Mouse (Mus musculus) 416B (cell line): ENCODE data around the gene Hist1h2af.
A peak's percentile ranks its signal among the peaks of the same experiment; 100 is the strongest.
"Not testable (repeated sequence)": the region's sequence is repeated elsewhere in the genome, so short reads cannot be mapped to it uniquely, and the experiment has no call there.

ENCODE experiments used
- DNase-seq: peaks from one replicate; pipeline ENCODE4 v3.0.0; 2011; ENCODE audit warnings: low read depth

Gene Hist1h2af

GRCm38 (mm10) chr13:23535137-23536075 is 1.7 kb downstream of the Hist1h2af start, which contains the start of gene Hist1h3g:
Gene Hist1h3g (plus strand): TSS chr13:23535422.
- DNase-seq, result peak; percentile 100

- peak; percentile 88 for DNase-seq
These were observed 2.5 kb downstream of the Hist1h2af start for GRCm38 (mm10) chr13:23536076-23536822.

- DNase-seq, result peak; percentile 72
These were observed 3.5 kb downstream of the Hist1h2af start for GRCm38 (mm10) chr13:23537006-23537710.

- no peak for DNase-seq
These were observed 4.5 kb downstream of the Hist1h2af start for GRCm38 (mm10) chr13:23538249-23538648.

- not testable (repeated sequence) for DNase-seq
These were observed 6.1 kb downstream of the Hist1h2af start for GRCm38 (mm10) chr13:23539821-23540220.

GRCm38 (mm10) chr13:23541497-23541896 is 7.8 kb downstream of the Hist1h2af start:
- no peak for DNase-seq

- peak; percentile 89 for DNase-seq
These were observed 8.7 kb downstream of the Hist1h2af start for GRCm38 (mm10) chr13:23542225-23542980.

- DNase-seq, result peak; percentile 100
These were observed 9.4 kb downstream of the Hist1h2af start, which contains the start of gene Hist1h2bh for GRCm38 (mm10) chr13:23542999-23543607. Gene Hist1h2bh (minus strand): TSS chr13:23543392.

GRCm38 (mm10) chr13:23543965-23544786 is 10.5 kb downstream of the Hist1h2af start, which contains the start of gene Hist1h3f:
Gene Hist1h3f (plus strand): TSS chr13:23544052.
- peak; percentile 100 for DNase-seq

- peak; percentile 67 for DNase-seq
These were observed 11.0 kb downstream of the Hist1h2af start for GRCm38 (mm10) chr13:23544787-23545120.

- DNase-seq, result no peak
These were observed 13.0 kb downstream of the Hist1h2af start for GRCm38 (mm10) chr13:23546694-23547093.

- peak; percentile 89 for DNase-seq
These were observed 17.0 kb downstream of the Hist1h2af start for GRCm38 (mm10) chr13:23550761-23551145.

- peak; percentile 99 for DNase-seq
These were observed 17.6 kb downstream of the Hist1h2af start, which contains the start of gene Hist1h4f for GRCm38 (mm10) chr13:23551146-23551834. Gene Hist1h4f (minus strand): TSS chr13:23551648.

GRCm38 (mm10) chr13:23551931-23552914 is 18.5 kb downstream of the Hist1h2af start:
- DNase-seq, result peak; percentile 71

GRCm38 (mm10) chr13:23552962-23553361 is 19.3 kb downstream of the Hist1h2af start, which contains the start of gene Hist1h1d:
Gene Hist1h1d (plus strand): TSS chr13:23553262.
- no peak for DNase-seq

GRCm38 (mm10) chr13:23554393-23554792 is 20.7 kb downstream of the Hist1h2af start:
- DNase-seq, result peak; percentile 86

- peak; percentile 99 for DNase-seq
These were observed 21.5 kb downstream of the Hist1h2af start for GRCm38 (mm10) chr13:23554925-23555838.
